Mouse (Mus musculus) frontal cortex, postnatal 14 days (tissue): ENCODE results near the gene Inpp5e.

ENCODE experiments used
- DNase-seq, 2 experiments: peaks; one replicate each; pipeline ENCODE4 v3.0.0; 2022; ENCODE audit warnings: low spot score in 2 of 2

The Inpp5e gene

DNA sequence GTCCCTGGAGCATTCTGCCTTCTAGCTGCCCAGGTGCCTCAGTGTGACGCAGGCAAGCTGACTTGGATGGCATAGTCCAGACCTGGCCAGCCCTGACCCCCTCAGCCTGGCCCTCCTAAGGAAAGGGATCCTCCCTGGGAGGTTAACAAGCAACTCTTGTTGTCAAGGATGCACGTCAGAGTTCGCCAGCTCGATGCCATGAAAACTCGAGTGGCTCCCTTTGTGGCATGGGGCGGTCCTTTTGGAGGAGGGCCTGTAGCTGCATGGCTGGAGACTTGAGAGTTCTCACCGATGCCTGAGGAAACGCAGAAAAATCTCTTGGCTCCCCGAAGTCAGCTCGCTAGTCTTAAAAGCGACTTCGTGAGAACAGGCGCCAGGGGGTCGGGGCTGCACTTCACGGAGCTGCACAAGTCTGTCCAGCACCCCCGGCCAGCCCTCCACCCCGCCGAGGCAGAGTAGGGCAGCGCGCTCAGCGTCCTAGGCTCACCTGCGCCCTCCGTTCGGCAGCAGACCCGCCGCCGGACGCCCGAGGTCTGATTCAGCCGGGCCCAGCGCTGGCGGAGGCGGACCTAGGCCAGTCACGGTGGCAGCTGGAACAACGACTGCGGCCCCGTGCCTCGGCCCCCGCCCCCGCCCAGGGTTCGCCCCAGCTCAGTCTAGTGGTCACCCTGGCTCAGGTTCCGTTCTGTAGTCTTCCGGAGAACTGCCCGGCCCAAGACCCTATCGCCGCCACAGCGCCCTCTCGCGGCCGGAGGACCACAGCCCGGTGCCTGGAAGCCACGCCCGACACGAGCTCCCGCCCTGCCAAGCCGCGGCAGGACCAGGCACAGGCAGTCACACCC is at the start of gene Inpp5e:
Inpp5e (minus strand) TSS at position 689 of the 842 bp plus-strand sequence.
- peak; percentile 87 to 92 for DNase-seq

GRCm38 (mm10) chr2:26458402-26459124 is 49.6 kb upstream of the Inpp5e start:
- no peak for DNase-seq

DNA sequence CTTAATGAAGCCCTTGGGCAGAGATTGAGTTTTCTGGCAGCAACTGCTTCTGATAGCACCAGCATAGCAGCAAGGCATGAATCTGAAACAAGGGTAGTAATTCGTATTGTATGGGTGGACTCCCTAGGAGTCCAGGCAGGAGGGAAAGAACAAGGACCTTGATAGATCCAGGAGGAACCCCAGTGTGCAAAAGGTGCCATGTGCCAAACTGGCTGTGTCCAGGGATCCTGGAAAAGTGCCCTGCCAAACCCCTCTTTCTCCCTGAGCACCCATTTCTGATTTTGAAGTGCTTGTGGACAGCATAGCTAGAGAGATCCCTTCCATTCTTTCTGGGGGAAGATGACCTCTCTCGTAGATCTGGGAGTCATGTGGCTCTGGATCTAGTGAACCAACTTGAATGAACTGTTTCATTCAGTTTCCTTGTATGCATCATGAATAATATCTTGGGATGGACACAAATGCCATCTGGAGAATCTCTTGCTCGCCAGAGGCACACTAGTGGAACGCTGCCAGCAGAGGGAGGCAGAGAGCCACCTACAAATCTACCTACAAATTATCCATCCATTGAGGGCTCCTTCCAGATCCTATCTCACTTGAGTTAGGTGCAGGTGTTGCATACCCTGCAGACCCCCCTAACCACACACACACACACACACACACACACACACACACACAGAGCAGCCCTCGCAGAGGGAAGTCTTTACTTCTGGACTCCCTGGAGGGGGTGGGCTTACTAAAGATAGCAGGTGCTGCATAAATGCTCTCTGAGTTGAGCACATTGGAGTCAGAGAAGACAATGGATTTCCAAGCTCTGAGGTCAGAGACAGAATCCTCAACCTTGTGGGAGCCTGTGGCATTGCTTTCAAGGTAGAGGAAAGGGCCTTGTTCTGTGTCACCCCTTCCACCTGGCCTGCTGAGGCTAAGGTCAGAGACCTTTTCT is 40.4 kb upstream of the Inpp5e start:
- peak; percentile 62 to 78 for DNase-seq

DNA sequence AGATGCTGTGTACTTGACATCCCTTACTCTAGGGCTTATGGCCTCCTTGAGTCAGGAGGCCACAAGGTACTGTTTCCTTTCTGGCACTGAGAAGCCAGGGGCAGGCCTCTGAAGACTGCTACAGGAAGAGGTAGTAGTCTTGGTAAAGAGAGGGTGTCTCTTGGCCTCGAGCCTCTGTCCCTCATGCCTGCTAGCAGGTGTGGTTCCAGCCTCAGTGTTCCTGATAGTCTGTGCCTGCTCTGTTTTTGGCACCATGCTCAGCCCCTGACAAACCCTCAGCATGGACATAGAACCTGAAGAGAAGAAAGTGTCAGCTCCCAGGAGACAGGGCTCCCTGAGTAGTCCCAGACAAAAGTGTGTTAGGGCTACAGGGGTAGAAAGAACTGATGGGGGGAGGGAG is 38.4 kb upstream of the Inpp5e start:
- DNase-seq, result no peak

- DNase-seq, result no peak
Measured at GRCm38 (mm10) chr2:26446671-26447070, 37.7 kb upstream of the Inpp5e start.

- peak; percentile 94 to 95 for DNase-seq
Measured at GRCm38 (mm10) chr2:26445666-26446445, 36.9 kb upstream of the Inpp5e start.

DNA sequence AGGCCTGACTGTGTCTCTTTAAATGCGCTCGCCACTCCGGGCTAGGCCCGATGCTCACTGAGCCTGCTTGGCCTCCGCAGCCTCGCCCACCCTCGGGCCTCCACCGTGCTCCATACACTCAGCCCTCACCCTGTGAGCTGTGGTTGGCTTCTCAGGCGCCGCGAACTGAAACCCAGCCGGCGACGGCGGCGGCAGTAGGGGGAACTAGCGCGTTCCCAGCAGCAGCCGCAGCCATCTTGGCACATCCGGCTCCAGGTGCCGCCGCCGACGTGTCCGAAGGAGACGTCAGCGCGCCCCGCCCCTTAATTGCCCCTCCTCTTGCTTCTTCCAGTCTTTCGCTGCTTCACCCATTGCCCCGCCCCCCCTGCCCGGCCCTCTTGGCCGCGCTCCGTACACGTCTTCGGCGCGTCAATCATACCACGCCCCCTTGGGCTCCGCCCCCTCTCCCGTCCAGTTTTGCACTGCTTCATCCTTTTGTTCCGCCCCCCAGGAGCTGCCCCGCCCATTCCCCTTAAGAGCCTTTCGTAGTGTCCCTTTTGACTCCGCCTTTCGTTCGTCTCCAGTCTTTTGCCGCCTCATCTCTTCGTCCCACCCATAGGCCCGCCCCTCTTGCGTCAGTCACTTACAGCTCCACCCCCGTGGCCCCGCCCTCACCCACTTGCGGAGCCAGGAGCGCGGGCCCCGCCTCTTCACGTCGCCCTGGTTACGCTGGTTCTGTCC is 36.1 kb upstream of the Inpp5e start, which contains the start of gene Sec16a:
Sec16a (minus strand) TSS at position 271 of the 720 bp plus-strand sequence.
- DNase-seq, result peak; percentile 99 to 100

DNA sequence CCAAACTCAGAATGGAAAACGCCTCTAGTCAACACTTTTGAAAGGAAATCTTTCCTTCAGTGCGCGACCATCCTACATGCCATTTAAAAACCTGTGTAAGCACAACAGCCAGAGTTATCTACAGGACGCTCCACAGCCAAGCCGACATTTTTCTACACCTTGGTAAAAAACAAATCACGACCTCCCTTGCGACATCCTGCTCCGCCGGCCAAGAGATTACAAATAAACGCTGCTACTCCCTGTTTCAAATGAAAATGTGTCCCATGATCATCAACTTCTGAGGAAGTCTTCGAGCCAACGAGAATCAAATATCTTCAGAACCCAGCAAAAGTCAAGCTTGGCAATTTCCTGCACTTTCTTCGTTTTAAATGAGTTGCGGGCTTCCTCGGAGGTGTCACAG is 35.4 kb upstream of the Inpp5e start:
- no peak for DNase-seq

DNA sequence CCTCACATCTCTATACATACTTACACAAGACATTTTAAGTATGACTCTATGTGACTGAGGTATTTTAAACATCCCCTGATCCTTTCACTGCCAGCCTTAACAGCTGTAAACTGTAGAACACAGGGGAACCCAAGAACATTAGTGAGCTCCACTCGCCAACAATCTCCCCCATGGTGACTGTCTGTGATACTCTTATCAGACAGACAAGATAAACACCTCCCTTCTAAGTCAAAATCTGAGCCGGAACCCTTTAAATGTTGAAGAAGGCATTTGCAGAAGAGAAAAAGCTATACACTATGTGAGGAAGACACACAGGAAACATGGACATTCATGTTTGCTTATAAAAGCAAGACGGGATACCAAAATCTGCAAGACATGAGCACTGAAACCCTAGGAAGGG is 34.9 kb upstream of the Inpp5e start:
- DNase-seq, result no peak

- DNase-seq, result no peak
Measured at GRCm38 (mm10) chr2:26442843-26443242, 33.8 kb upstream of the Inpp5e start.

GRCm38 (mm10) chr2:26441688-26442087 is 32.7 kb upstream of the Inpp5e start:
- no peak for DNase-seq

GRCm38 (mm10) chr2:26441261-26441660 is 32.3 kb upstream of the Inpp5e start:
- DNase-seq, result no peak

DNA sequence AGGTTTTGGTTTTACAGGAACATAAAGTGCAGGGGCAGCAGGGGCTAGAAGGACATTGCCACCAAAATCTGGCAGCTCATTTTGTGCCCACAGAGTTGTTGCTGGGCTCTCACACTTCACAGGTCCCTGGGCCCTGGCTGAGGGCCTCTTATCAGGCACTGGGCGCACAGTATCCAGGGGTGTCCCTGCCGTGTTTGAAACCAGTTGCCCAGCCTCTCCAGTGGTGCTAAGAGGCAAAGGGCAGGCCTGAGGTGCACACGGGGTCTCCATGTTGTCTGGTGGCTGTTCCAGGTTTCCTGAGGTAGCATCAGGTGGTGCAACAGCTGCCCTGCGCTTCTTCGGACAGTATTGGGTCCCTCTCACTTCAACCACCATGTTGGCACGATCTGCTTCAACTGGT is 30.7 kb upstream of the Inpp5e start:
- no peak for DNase-seq

- DNase-seq, result no peak
Measured at GRCm38 (mm10) chr2:26438373-26438772, 29.4 kb upstream of the Inpp5e start.

DNA sequence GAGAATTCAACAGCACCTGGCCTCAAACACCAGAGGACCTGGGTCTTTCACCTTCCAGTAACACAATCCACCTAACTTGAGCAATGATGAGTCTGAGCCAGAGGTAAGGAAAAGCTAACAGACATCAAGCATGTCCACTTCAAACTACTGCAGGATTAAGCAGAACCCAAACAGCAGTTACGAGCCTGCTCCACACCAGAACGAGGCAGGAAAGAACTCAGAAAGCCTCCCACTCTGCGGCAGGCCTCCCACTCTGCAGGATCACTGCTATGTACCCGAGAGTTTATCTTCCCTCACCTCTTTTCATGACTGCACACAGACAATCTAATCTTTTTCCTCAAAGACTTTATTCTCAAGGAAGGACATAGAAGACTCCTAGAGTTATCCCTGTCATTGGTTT is 28.2 kb upstream of the Inpp5e start:
- DNase-seq, result no peak

DNA sequence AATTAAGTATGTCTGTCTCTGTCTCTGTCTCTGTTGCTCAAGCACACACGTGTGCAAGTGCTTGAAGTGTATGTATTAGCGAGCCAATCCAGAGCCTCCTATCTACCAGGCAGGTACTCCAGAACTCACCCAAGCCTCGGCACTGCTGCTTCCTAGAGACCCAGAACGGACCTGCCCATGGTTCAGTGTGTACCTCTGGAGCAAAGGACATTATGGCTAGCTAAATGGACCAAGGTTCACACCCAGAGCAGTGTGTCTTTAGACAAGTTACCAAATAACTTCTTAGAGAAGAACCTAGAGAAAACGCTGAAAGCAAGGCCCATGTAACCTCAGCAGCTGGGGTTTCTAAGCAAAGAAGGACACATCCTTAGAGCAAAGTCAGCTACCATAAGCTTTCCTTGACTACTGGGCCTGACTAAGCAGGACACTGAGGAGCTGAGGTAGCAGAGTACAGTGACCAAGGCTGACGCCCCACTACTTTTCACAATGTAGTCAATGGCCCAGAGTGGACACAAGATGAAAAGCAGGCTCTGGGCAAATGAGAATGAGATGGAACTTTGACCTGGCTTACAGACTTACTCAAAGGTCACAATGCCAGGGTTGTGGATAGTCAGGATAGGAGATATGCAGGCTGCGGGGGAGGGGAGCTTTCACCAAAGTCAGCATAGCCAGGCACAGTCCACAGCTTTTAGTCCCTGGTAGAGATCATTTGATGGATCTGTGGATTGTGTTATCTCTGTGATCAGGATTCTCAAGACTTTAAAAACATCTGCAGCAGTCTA is 26.0 kb upstream of the Inpp5e start:
- no peak for DNase-seq

DNA sequence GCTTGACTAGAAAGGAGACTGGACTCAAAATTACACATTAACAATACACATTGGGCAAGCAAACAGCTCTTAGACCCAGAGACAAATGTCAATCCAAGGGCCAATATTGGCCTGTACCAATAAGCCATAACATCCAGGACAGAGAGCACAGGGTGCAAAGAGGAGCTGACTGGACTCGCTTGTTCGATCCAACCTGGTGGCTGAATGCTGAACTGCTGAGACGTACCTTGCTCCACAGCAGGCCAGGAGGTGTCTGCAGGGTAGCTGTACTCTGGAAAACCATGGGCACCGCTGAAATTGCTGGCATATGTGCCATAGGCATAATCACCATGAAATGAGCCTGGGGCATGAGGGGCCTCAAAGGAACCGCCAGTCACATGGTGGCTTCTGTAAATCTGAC is 20.8 kb upstream of the Inpp5e start:
- DNase-seq, result no peak

- DNase-seq, result no peak
Measured at GRCm38 (mm10) chr2:26424541-26424940, 15.5 kb upstream of the Inpp5e start.

GRCm38 (mm10) chr2:26423086-26423485 is 14.1 kb upstream of the Inpp5e start:
- no peak for DNase-seq

DNA sequence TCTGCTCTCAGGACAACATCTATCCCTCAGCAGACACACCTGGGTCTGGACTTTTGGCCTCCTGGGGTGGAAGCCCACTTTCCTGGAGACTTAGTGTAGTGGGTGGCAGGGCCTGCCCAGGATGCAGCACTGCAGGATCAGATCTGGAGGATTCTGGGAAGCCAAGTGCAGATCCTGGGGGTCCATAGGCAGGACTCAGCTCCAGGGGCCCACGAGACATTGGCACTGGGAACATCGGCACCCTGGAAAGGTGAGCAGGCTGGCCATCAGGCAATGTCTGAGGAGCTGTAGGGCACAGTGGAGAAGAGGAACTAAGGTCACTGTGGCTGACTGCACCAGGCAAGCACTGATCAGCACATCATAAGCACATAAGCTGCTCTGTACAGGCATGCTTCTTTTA is 13.0 kb upstream of the Inpp5e start:
- DNase-seq, result no peak
